Mouse (Mus musculus) C2C12 (cell line): ENCODE measurements around the gene Hecw2. TPM values are rescaled to one million over a fixed set of nuclear protein-coding genes. Genes with fewer than 3 reads are reported as not detected.

Source experiments
- H3K27me3 ChIP-seq: one replicate; pipeline ENCODE4 v1.6.1; 2011; ENCODE audit not compliant: control insufficient read depth, insufficient read depth, insufficient read length
- H3K36me3 ChIP-seq: one replicate; pipeline ENCODE4 v1.6.1; 2011; ENCODE audit not compliant: control insufficient read depth, insufficient read depth
- H3K4me3 ChIP-seq: one replicate; pipeline ENCODE4 v1.5.1; 2011; ENCODE audit warnings: mild to moderate bottlenecking, control low read depth; ENCODE audit not compliant: poor library complexity, insufficient read depth, severe bottlenecking
- H3K79me2 ChIP-seq: one replicate; pipeline ENCODE4 v1.6.1; 2011; ENCODE audit not compliant: control insufficient read depth, insufficient read depth
- H3K79me3 ChIP-seq: one replicate; pipeline ENCODE4 v1.6.1; 2011; ENCODE audit warnings: low read depth, control low read depth
- H3ac ChIP-seq: one replicate; pipeline ENCODE3; 2011; ENCODE audit warnings: low read depth; ENCODE audit not compliant: control insufficient read depth, insufficient read length
- CEBPB ChIP-seq: IDR thresholded peaks from one replicate; pipeline ENCODE4 v1.6.1; 2011; ENCODE audit warnings: low read depth, mild to moderate bottlenecking, control low read depth, moderate library complexity
- CTCF ChIP-seq: IDR thresholded peaks from one replicate; pipeline ENCODE4 v1.5.1; 2011; ENCODE audit not compliant: control insufficient read depth, insufficient read depth, insufficient read length
- FOSL1 ChIP-seq: IDR thresholded peaks from one replicate; pipeline ENCODE4 v1.8.0; 2011; ENCODE audit warnings: mild to moderate bottlenecking, low read length; ENCODE audit not compliant: poor library complexity, insufficient read depth, severe bottlenecking
- MAX ChIP-seq: IDR thresholded peaks from one replicate; pipeline ENCODE4 v1.6.1; 2011; ENCODE audit warnings: mild to moderate bottlenecking, control low read depth
- MYOD1 ChIP-seq: IDR thresholded peaks from one replicate; pipeline ENCODE4 v1.6.1; 2011; ENCODE audit warnings: low read depth; ENCODE audit not compliant: control insufficient read depth, insufficient read length
- MYOG ChIP-seq: IDR thresholded peaks from one replicate; pipeline ENCODE4 v1.6.1; 2011; ENCODE audit not compliant: control insufficient read depth, insufficient read length; ENCODE audit errors: extremely low read depth
- USF1 ChIP-seq: IDR thresholded peaks from one replicate; pipeline ENCODE4 v1.6.1; 2011; ENCODE audit warnings: low read depth, mild to moderate bottlenecking, control low read depth, moderate library complexity
- polyA plus RNA-seq: library from polyadenylated mRNA; unstranded; fragments of >200 nt; fragmentation: generic; extraction: Trizol; gene quantifications from one replicate; pipeline ENCODE4 v1.2.1, GENCODE M21; 2012; ENCODE audit warnings: missing spikeins

Gene Hecw2
- polyA plus RNA-seq, 1 experiment: 1.2 TPM

DNA sequence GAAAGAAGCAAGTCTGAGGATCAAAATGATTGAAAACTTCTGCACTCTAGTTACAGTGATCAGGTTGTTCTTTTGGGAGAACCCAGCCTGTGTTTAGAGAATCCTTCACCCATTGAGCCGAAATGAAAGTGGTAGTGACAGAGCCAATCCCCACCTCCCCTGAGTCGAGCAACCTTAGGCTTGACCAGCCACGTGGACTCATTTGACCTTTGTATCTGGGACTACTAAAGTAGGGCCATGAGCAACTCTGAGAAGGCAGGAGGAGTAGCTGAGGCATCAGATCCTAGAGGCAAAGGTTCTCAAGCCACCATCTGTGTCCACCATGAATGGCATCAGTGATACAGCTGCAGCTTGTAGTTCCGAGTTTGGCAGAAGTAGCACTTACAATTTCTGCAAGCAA, 399.4 kb downstream of the Hecw2 start:
- Histone ChIP-seq H3K79me2 (no peaks in the 10 kb centered on the region), H3K36me3 (no peaks in the 10 kb centered on the region), H3K79me3 (no peaks in the 10 kb centered on the region), H3K4me3 (no peak overlapping the region), H3K27me3 (no peaks in the 10 kb centered on the region), H3ac (no peak overlapping the region)
- TF ChIP-seq MYOD1: no peak
- TF ChIP-seq FOSL1: no peak

- Histone ChIP-seq H3ac (no peak overlapping the region), H3K36me3 (no peaks in the 10 kb centered on the region), H3K4me3 (no peak overlapping the region), H3K27me3 (no peaks in the 10 kb centered on the region), H3K79me3 (no peaks in the 10 kb centered on the region), H3K79me2 (no peaks in the 10 kb centered on the region)
- TF ChIP-seq CEBPB (no peak), FOSL1 (no peak), MYOD1 (no peak), MAX (no peak), USF1 (no peak), MYOG (no peak), CTCF (no peak)
Observed at GRCm38 (mm10) chr1:53795081-53795480, 399.9 kb downstream of the Hecw2 start.

GRCm38 (mm10) chr1:53794279-53794678, 400.7 kb downstream of the Hecw2 start:
- no peak for TF ChIP-seq FOSL1
- TF ChIP-seq USF1: no peak
- no peak for TF ChIP-seq CTCF
- no peak for TF ChIP-seq MYOD1
- TF ChIP-seq MAX: no peak
- TF ChIP-seq CEBPB: no peak
- no peak for TF ChIP-seq MYOG
- Histone ChIP-seq H3K79me3 (no peaks in the 10 kb centered on the region), H3K27me3 (no peaks in the 10 kb centered on the region)

DNA sequence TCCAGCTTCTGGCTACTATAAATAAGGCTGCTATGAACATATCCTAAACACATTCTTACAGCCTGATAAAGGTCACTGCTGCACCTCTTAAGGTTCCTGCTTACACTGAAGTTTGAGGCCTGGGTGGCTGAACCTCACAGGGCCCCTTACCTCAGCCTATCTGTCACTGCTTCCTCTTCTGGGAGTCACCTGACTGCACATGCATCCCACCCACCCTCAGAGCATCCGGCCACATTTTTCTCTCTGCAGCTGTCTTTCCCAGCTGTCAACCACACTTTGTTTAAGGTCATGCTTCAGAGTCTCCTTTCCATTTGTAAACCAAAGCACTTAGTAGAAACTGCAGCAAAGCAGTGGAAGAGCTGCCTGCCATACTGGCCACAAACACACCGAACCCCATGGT, 403.6 kb downstream of the Hecw2 start:
- Histone ChIP-seq H3K27me3 (no peaks in the 10 kb centered on the region), H3K79me3 (no peaks in the 10 kb centered on the region), H3ac (no peak overlapping the region), H3K79me2 (no peaks in the 10 kb centered on the region), H3K36me3 (no peaks in the 10 kb centered on the region), H3K4me3 (no peak overlapping the region)
- no peak for TF ChIP-seq FOSL1
- TF ChIP-seq CTCF: no peak
- no peak for TF ChIP-seq USF1
- TF ChIP-seq CEBPB: no peak
- no peak for TF ChIP-seq MAX
- TF ChIP-seq MYOG: no peak
- TF ChIP-seq MYOD1: no peak

More at GRCm38 (mm10) chr1:53794279-53794678, 400.7 kb downstream of the Hecw2 start:
- no peaks in the 10 kb centered on the region for H3K36me3 ChIP-seq
- no peak overlapping the region for H3ac ChIP-seq
- no peaks in the 10 kb centered on the region for H3K79me2 ChIP-seq
- no peak overlapping the region for H3K4me3 ChIP-seq

DNA sequence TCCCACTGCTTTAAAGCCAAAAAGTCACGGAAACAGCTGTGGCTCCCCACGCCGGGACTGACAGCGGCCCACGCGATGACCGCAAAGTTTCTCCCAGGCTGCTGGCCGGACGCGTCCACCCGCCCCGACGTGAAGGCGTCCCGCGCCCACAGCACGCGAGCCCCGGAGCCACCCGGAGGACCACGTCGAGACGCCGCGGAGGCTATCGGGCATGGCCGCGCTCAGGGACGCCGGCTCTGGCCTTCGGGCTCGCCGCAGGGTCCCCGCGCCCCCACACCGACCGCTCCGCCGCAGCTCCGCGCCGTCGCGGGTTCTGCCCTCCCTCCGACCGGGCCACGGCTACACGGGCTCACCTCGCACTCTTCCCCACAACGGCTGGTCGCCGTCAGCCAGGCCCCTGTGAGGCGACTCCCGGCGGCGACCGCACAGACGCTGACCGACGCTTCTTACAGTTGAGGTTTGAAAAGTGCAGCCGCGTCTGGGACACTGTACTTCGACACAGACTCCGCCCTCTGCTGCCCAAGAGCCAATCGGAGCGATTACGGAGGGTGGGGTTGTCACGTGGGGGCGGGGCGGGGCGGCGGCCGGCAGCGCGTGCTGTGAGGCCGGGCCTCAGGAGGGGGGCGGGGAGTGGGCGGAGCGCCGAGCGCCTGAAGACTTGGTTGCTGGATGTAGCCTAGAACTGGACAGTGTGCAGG, 410.1 kb downstream of the Hecw2 start, which contains the start of gene Stk17b:
Gene Stk17b (minus strand): TSS at position 504 of the 698 bp plus-strand sequence.
- Histone ChIP-seq H3K27me3 (no peaks in the 10 kb centered on the region), H3K79me3 (peaks cover 43% of the 10 kb centered on the region), H3K79me2 (peaks cover 50% of the 10 kb centered on the region), H3ac (peak within 1 kb of the TSS; percentile 84), H3K36me3 (no peaks in the 10 kb centered on the region), H3K4me3 (peak within 1 kb of the TSS; percentile 77)
- TF ChIP-seq CTCF (no peak), USF1 (peak; percentile 51)

DNA sequence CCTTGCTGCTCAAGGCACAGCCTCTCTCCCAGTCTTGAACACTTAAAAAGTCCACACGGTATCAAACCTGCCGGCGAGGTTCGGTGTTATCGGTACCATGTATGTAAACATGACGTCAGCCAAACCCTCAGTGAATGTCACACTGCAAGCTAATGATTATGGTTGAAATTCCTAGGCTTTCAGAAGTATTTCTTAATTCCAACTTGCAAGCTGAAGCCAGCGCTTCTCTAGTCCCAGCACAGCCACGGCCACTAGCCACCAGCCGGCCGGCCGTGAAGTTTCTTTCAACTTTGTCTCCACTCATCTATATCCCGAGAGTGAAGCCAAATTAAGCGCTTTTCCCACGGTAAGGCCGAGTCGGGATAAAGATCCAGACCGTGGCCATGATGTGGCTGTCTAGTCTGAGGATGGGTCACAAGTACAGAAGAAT, 410.7 kb downstream of the Hecw2 start:
- H3ac ChIP-seq: peak overlapping the region; percentile 84
- peaks cover 49% of the 10 kb centered on the region for H3K79me3 ChIP-seq
- H3K27me3 ChIP-seq: no peaks in the 10 kb centered on the region
- H3K79me2 ChIP-seq: peaks cover 56% of the 10 kb centered on the region
- TF ChIP-seq MYOD1: no peak
- no peak for TF ChIP-seq CTCF
- no peak for TF ChIP-seq MAX
- no peak for TF ChIP-seq CEBPB
- no peak for TF ChIP-seq MYOG
- TF ChIP-seq USF1: no peak
- TF ChIP-seq FOSL1: no peak
- H3K4me3 ChIP-seq: peak overlapping the region; percentile 77
- no peaks in the 10 kb centered on the region for H3K36me3 ChIP-seq
